Mouse (Mus musculus): ENCODE results near the gene Phc2.

Phc2 gene

DNA sequence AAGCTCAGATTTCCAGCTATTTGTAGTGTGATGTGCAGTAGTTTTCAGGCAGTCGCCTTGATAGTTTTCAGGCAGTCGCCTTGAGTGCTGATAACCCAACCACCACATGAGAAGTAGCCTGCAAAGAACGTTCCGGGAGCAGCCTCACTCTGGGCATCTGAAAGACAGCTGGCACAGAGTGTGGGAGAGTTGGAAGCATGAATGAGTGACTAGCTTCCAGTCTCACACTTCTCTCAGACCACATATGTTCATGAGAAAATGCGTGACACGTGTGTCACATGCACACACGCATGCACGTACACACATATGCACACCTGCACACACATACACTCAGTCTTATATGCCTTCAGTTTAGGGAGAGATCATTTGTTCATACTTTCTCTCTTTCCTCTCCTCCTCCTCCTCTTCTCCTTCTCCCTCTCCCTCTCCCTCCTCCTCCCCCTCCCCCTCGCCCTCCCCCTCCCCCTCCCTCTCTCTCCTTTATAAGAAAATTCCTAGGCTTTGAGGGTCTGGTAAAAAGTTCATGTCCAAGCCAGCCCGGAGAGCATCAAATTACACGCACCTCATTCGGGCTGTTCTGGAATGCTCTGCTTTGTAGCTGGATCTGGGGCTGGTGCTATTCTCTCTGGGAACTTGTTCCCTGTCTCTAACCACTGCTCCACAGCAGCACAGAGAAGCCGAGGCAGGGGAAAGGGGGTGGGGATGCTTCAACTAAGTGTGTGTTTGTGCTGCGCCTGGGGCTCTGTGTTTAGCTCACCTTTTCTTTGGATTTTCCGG lies 37.8 kb downstream of the Phc2 start:
- no peak for DNase-seq (ENCODE audit: low spot score)

DNA sequence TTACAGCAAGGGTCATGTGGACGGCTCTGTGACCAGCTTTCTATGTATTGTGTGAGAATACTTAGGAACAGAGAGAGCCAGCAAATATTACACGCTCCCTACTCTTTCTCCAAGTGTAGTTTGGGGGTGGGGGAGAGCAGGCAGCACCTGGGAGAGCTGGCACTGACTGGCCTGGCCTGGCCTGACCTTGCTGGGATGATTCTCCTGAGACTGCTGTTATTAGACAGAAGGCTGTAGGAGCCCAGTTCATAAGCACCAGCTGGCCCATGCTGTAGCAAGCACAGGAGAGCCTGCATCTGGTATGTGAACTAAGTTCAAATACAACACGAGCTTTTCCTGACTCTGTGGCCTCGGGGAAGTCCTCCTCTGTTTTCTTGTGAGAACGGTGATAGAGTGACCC lies 38.7 kb downstream of the Phc2 start:
- DNase-seq (ENCODE audit: low spot score): no peak

DNA sequence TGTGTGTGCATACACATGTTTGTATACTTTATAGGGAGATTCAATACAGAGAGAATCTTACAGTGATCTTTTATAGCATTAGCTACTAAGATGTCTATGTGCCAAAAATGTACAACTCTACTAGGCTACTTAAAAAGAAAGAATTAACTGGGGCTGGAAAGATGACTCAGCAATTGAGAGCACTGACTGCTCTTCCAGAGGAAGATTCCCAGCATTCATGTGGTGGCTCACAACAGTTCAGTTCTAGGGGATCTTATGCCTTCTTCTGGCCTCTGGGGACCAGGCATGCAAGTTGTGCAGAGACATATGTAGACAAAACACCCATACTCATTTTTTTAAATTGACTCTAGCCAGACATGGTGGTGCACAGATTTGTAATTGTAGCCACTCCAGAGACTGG lies 39.8 kb downstream of the Phc2 start:
- DNase-seq (ENCODE audit: low spot score): no peak

DNA sequence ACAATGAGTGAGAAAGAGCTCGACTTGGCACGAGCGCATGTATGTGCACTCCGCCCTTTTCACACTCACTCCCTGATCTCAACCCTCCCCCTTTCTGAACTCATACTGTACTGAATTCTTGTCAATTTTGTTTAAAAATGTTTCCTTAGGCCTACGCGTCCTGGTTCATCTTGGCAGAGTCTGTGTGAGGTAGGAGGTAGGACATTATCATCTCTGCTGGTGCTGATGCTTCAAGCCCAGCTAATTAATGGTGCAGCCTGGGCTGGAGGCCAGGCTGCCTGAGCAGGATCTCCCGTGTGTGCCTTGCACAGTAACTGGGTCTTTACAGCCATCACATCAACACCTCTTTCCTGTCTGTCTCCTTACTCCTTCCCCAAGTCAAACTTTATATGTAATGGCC lies 40.6 kb downstream of the Phc2 start:
- DNase-seq (ENCODE audit: low spot score): no peak

GRCm38 (mm10) chr4:128698011-128698861 lies 43.7 kb downstream of the Phc2 start:
- DNase-seq (ENCODE audit: low spot score): no peak

GRCm38 (mm10) chr4:128699916-128700315 lies 45.4 kb downstream of the Phc2 start:
- no peak for DNase-seq (ENCODE audit: low spot score)

- DNase-seq (ENCODE audit: low spot score): no peak
Observed at GRCm38 (mm10) chr4:128700543-128700942, 46.0 kb downstream of the Phc2 start.

DNA sequence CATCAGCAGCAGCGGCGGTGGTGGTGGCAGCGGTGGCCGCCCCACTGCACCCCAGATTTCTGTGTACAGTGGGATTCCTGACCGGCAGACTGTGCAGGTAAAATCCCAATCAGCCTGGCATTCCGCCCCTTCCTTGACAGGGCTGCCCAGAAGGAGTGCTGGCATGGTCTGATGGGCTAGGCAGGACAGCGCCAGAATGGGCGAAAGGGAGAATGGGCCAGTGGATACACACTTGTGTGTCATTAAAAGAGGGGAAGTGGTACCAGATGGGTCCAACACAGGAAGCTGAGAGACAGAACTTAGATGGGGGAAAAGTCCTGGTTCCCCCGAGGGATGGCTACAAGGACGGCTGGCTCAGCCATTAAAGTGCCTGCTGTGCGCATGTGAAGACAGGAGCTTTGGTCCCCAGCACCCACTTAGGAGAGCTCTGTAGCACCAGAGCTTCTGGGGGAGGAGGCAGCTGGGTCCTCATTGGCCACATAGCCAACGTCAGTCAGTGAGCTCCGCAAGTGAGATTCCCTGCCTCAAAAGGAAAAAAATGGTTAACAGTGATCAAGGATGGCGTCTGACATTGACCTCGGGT lies 50.7 kb downstream of the Phc2 start:
- DNase-seq (ENCODE audit: low spot score): no peak

- DNase-seq (ENCODE audit: low spot score): no peak
Observed at GRCm38 (mm10) chr4:128706626-128707025, 52.1 kb downstream of the Phc2 start.

DNA sequence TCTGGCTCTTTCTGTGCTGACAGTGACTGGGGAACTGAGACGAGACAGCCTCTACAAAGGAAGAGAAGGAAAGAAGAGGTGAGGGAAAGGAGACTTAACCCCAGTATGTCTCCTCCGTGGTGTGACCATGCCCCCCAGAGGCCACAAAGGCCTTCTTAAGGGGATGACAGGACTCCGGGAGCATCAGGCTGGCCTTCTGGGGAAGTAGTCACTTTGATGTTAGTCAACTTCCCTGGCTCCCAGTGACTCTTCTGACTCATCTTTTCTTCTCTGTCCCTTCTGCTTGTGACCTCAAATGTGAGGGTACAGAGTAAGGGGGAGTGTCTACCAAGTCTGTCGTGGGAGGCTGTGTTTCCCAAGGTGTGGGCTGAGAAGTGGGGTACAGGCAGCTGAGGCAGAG lies 52.9 kb downstream of the Phc2 start:
- DNase-seq (ENCODE audit: low spot score): no peak

DNA sequence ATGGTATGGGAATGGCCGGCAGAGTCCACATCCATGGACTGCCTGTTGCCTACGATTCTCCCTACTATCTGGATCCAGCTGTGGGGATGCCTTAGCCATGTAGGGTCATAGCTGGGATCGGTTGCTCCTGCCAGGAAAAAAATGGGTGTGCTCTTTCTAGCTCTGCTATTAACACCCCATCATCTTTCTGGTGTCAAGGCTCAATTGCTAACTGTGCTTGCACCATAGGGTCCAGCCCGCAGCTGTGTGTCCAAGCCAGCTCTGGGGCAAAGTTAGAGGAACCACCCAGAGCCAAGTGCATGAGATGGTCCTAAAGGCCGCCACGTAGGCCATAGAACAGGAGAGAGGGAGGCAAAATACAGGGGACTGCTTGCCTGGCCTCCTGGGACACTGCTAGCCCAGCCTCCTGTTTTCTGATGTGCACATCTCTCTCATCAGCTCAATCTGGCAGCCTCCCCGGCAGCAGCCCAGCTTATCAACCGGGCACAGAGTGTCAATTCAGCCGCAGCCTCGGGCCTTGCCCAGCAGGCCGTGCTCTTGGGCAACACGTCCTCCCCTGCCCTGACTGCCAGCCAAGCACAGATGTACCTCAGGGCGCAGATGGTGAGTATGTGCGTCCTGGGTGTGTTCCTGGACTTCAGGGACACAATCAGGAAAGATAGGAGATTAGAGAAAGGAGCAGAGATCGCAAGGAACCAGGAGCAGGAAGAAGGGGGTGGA lies 54.7 kb downstream of the Phc2 start:
- no peak for DNase-seq (ENCODE audit: low spot score)

- no peak for DNase-seq (ENCODE audit: low spot score)
Observed at GRCm38 (mm10) chr4:128709781-128710166, 55.3 kb downstream of the Phc2 start.

DNA sequence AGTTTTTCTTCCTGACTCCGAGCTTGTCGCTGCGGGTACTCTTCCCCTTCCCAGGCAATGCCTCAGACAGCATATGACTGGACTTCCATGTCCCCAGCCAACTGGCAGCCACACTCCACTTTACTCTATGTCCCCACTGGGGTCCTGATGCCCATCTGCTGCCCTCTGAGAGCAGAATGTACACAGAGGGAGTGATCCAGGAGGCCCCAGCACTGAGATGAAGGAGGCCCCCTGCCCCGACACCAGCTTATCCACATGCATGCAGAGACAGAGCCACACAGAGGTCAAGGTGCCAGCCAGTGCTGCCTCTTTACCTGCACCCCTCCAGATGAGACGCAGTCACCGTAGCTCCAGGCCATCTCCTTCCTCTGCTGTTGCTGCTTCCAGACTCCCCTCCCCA lies 55.8 kb downstream of the Phc2 start:
- no peak for DNase-seq (ENCODE audit: low spot score)

- no peak for DNase-seq (ENCODE audit: low spot score)
Observed at GRCm38 (mm10) chr4:128710800-128711199, 56.3 kb downstream of the Phc2 start.

DNA sequence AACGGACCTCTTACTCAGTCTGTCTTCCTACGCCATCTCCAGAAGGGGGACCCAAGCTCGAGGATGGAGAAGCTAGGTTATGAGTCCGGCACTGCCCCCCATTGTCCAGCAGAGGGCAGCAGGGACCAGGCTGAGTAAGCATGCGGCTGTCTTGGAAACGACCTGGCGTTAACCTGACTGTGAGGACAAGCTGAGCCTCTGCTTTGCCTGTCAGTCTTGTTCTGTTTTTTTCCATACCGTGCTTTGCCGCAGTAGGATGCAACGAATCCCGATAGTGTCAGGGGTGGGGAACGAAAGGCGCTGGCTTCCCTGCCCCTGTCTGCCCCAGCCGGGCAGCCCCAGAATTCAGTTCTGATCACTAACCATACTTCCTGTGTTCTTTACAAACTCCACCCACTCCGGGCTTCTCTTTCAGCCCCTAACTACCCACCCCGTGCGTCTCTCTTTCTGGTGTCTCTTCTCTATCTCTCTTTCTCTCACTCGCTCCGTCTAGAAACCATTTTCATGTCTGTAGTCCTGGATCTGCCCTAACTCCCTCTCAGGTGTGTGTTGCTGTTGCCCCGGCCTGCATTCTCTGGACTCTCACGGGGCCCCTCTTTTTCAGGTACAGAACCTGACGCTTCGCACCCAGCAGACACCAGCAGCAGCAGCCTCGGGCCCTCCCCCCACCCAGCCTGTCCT lies 57.1 kb downstream of the Phc2 start:
- peak; percentile 92 for DNase-seq (ENCODE audit: low spot score)

- no peak for DNase-seq (ENCODE audit: low spot score)
Observed at GRCm38 (mm10) chr4:128712136-128712655, 57.7 kb downstream of the Phc2 start.

- DNase-seq (ENCODE audit: low spot score): no peak
Observed at GRCm38 (mm10) chr4:128712941-128713340, 58.4 kb downstream of the Phc2 start.

DNA sequence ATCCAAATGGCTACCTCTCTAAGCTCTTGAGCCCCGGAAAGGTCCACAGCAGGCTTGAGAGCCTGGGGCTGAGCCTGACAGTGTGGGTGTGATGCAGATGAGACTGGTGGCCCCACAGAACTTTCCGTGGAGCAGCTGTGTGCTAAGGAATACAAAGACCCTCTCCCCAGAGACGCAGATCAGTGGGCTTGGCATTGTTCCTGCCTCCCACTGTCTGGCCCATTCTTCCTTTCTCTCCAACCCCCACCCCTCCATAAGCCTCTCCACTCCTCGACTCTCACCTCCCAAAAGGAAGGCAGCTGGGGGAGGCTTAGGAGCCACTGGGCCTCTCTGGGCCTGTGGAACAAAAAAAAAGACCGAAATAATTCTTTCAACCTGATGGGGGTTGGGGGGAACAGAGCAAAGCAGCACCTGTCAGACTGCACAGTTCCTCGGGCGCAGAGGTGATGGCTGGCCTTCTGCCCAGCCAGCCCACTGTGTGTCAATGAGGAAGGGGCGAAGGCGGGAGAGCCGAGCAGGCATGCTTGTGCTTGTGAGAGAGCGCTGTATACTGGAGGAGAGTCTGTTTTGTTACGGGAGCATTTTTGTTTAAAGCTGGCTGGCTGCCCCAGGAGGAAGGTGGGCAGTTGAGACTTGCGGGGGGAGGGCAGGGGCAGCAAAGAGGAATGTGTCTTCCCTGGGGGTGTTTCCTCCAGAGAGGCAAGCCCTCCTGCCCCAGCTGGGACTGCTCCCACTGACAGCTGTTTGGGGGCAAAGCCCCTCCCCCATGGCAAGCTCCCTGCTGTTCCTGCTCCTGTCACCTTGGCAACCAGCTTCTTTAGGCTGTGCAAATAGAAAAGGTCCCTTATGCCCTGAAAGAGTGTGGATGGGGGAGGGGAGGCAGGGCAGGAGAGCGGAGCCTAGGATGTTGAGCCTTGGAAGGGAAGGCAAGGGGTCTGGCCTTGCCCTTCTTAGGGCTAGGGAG lies 61.0 kb downstream of the Phc2 start:
- no peak for DNase-seq (ENCODE audit: low spot score)

GRCm38 (mm10) chr4:128716279-128716678 lies 61.8 kb downstream of the Phc2 start:
- no peak for DNase-seq (ENCODE audit: low spot score)

DNA sequence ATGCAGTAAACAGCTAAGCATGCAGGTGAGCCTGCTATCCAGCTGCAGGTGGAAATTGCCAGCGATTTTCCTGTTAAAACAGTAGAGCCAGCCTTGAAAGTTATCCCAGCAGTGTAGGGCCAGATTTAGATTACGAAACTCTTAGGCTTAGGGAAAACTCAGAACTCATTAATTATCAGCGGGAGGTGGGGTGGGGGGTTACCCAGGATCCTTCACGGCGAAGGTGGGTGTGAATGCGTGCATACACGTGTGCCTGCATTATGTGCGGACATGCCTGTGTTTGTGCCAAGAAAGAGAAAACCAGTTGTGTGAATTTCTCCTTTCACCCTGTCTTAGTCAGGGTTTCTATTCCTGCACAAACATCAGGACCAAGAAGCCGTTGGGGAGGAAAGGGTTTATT lies 62.2 kb downstream of the Phc2 start:
- no peak for DNase-seq (ENCODE audit: low spot score)
